ENCODE assay signal across 24 mouse cellular contexts in the genomic region with DNA sequence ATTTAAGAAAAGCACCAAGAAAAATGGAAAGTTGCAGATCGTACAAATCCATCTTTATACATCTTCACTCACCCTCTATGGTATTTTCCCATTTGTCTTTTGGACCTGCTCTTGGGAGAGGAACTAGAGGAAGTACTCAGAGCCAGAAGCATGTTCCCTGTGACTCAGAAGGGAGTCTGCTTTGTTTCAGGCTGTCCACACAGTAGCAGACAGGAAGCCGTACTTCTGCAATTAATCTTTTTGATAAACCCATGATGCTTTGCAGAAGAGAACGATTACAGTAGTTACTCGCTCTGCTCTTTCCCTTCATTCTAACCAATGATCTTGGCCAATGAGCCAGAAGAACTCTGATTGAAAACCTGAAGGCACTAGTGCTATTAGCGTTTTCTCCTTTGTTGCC.
DNase-seq lines count a peak whose midpoint lies in the region; ATAC-seq and TF ChIP-seq lines count a peak whose summit lies in the region.
"Had no signal": no experiment of that assay in that cellular context is flagged by ENCODE, and none has a peak within 500 bp of the region (broad histone marks: within the 10 kb centered on the region; RNA-seq: fewer than 3 reads in every experiment).

No protein-coding gene starts in this region.

- TF ChIP-seq CTCF in heart, adult 2 months (IDR thresholded peaks at IDR 0.05) = no peak
- no peak for TF ChIP-seq CTCF in liver, adult 2 months (IDR thresholded peaks at IDR 0.05; ENCODE audit: low read depth, low read length)
- TF ChIP-seq CTCF in left cerebral cortex, adult 2 months (IDR thresholded peaks at IDR 0.05) = no peak

- no peak for DNase-seq in heart, adult 2 months
- DNase-seq in liver, adult 2 months (ENCODE audit: extremely low read depth, low read depth, low spot score) = peak; percentile 45
- DNase-seq in liver = no peak
- DNase-seq in heart, postnatal 4 days = peak; percentile 9
- no peak for DNase-seq in left cerebral cortex, adult 2 months (ENCODE audit: extremely low spot score in 1 of 2, low spot score in 2 of 2)
- no peak for DNase-seq in cerebellum, adult 9-10 months
- DNase-seq: cerebellum, adult 11-12 months; cerebellum, postnatal 25 days; gastrocnemius, adult 2 months; kidney, adult 9 months; kidney, postnatal 25 days; layer of hippocampus, postnatal 36 days; lung, postnatal 36 days; right cerebral cortex, postnatal 25 days; spleen, adult 18-20 months had no signal

- no peaks in the 10 kb centered on the region for H3K27me3 ChIP-seq in heart, embryonic 12.5 days (replicated peaks)
- no peaks in the 10 kb centered on the region for H3K27me3 ChIP-seq in heart, adult 2 months (ENCODE audit: control insufficient read depth, insufficient read depth, low read length)
- H3K27me3 ChIP-seq in liver, adult 2 months (ENCODE audit: control insufficient read depth, insufficient read depth, low read length) = no peaks in the 10 kb centered on the region
- H3K27me3 ChIP-seq: embryonic facial prominence, embryonic 12.5 days; limb, embryonic 13.5 days; lung, embryonic 15.5 days; midbrain, embryonic 15.5 days; neural tube, embryonic 12.5 days had no signal

- H3K4me2 ChIP-seq in heart, embryonic 12.5 days = no peak overlapping the region
- H3K4me2 ChIP-seq: embryonic facial prominence, embryonic 12.5 days; limb, embryonic 13.5 days; lung, embryonic 15.5 days; midbrain, embryonic 15.5 days; neural tube, embryonic 12.5 days had no signal

- no peak overlapping the region for H3K9ac ChIP-seq in heart, embryonic 12.5 days
- H3K9ac ChIP-seq in heart, adult 2 months (ENCODE audit: low read depth, low read length) = no peak overlapping the region
- H3K9ac ChIP-seq in liver, adult 2 months (ENCODE audit: low read depth, low read length) = no peak overlapping the region
- H3K9ac ChIP-seq: embryonic facial prominence, embryonic 12.5 days; limb, embryonic 13.5 days; liver, embryonic 14.5 days; lung, embryonic 15.5 days; midbrain, embryonic 15.5 days; neural tube, embryonic 12.5 days had no signal

- no peaks in the 10 kb centered on the region for H3K36me3 ChIP-seq in heart, embryonic 12.5 days
- no peaks in the 10 kb centered on the region for H3K36me3 ChIP-seq in heart, adult 2 months (ENCODE audit: control insufficient read depth, insufficient read depth, low read length)
- H3K36me3 ChIP-seq in liver, adult 2 months (ENCODE audit: control insufficient read depth, insufficient read depth, low read length) = no peaks in the 10 kb centered on the region
- H3K36me3 ChIP-seq: embryonic facial prominence, embryonic 12.5 days; limb, embryonic 13.5 days; lung, embryonic 15.5 days; midbrain, embryonic 15.5 days; neural tube, embryonic 12.5 days had no signal

- no peak for TF ChIP-seq POLR2A in heart, adult 2 months (IDR thresholded peaks at IDR 0.05; ENCODE audit: insufficient read depth, low read depth, low read length)
- TF ChIP-seq POLR2A in liver, adult 2 months (IDR thresholded peaks at IDR 0.05; ENCODE audit: extremely low read depth, insufficient read depth, low read length) = no peak

- 0 out of 2 replicates have a peak, but pooled peaks cover 2% of the 10 kb centered on the region for H3K9me3 ChIP-seq in heart, embryonic 12.5 days (replicated peaks)
- H3K9me3 ChIP-seq: embryonic facial prominence, embryonic 12.5 days; limb, embryonic 13.5 days; lung, embryonic 15.5 days; midbrain, embryonic 15.5 days; neural tube, embryonic 12.5 days had no signal

- H3K4me1 ChIP-seq in heart, embryonic 12.5 days (replicated peaks) = 0 out of 2 replicates have a peak, but pooled peaks cover 4% of the 10 kb centered on the region
- H3K4me1 ChIP-seq in heart, adult 2 months (ENCODE audit: control insufficient read depth, insufficient read depth, low read length) = no peaks in the 10 kb centered on the region
- no peaks in the 10 kb centered on the region for H3K4me1 ChIP-seq in liver, adult 2 months (ENCODE audit: control insufficient read depth, insufficient read depth, low read length)
- H3K4me1 ChIP-seq: embryonic facial prominence, embryonic 12.5 days; lung, embryonic 15.5 days; midbrain, embryonic 15.5 days; neural tube, embryonic 12.5 days had no signal

- 25% methylated on average over 5 of the region's 5 CpGs for WGBS in heart, embryonic 12.5 days
- WGBS in heart, adult 2 months = 18% methylated on average over 5 of the region's 5 CpGs
- WGBS in liver, adult 2 months = 66% methylated on average over 5 of the region's 5 CpGs

- ATAC-seq in heart, embryonic 12.5 days (ENCODE audit: insufficient number of reproducible peaks, low FRiP score) = peak; percentile 88
- ATAC-seq: hindbrain, postnatal 0 days; intestine, embryonic 16.5 days; midbrain, embryonic 15.5 days had no signal

- no peak for TF ChIP-seq EP300 in heart, adult 2 months (IDR thresholded peaks at IDR 0.05; ENCODE audit: insufficient read depth, low read depth, low read length)

- intact Hi-C loops in heart, adult 2 months (cut with DNase I) = no loop called here
- intact Hi-C loops in left cerebral cortex, adult 2 months (cut with DNase I) = no loop called here

- H3K79me2 ChIP-seq in heart, adult 2 months (replicated peaks; ENCODE audit: control insufficient read depth, insufficient read depth, low read length) = no peaks in the 10 kb centered on the region
- no peaks in the 10 kb centered on the region for H3K79me2 ChIP-seq in liver, adult 2 months (ENCODE audit: control insufficient read depth, insufficient read depth, low read length)

- H3K4me3 ChIP-seq in heart, embryonic 12.5 days = no peak overlapping the region
- no peak overlapping the region for H3K4me3 ChIP-seq in heart, adult 2 months
- H3K4me3 ChIP-seq in liver, adult 2 months (ENCODE audit: insufficient read depth, low read depth, low read length) = no peak overlapping the region
- H3K4me3 ChIP-seq in left cerebral cortex, adult 2 months = no peak overlapping the region
- H3K4me3 ChIP-seq: embryonic facial prominence, embryonic 12.5 days; gastrocnemius, adult 2 months; limb, embryonic 13.5 days; lung, embryonic 15.5 days; midbrain, embryonic 15.5 days; neural tube, embryonic 12.5 days had no signal

- H3K27ac ChIP-seq in heart, embryonic 12.5 days (ENCODE audit: poor library complexity, severe bottlenecking) = peak overlapping the region; percentile 12; the same call in 1 of the 2 replicates
- no peak overlapping the region for H3K27ac ChIP-seq in heart, adult 2 months
- H3K27ac ChIP-seq in liver, adult 2 months (replicated peaks; ENCODE audit: insufficient read depth, low read depth, low read length) = no peak overlapping the region
- no peak overlapping the region for H3K27ac ChIP-seq in left cerebral cortex, adult 2 months
- H3K27ac ChIP-seq: embryonic facial prominence, embryonic 12.5 days; gastrocnemius, adult 2 months; hindbrain, postnatal 0 days; limb, embryonic 13.5 days; liver, embryonic 14.5 days; lung, embryonic 15.5 days; midbrain, embryonic 15.5 days; neural tube, embryonic 12.5 days had no signal

Comparison
In these comparisons a context has a peak if more than half of its experiments do, and no peak if none do; other contexts are left out.
1. DNase-seq: peak in liver, adult 2 months (single experiment) and heart, postnatal 4 days (single experiment); none in heart, adult 2 months (0 of 2), liver (single experiment), left cerebral cortex, adult 2 months (0 of 2) and cerebellum, adult 9-10 months (single experiment).